Mouse (Mus musculus) CH12.LX (cell line): ENCODE measurements at regions not wholly inside any gene's neighbourhood (a gene's known extent, or its start where the extent isn't known, plus 50 kb on each side); places are given as distances from the start of the nearest gene placed in this dataset.

ENCODE experiments used
- MYC ChIP-seq: IDR thresholded peaks from 2 replicates; pipeline ENCODE4 v1.6.1; 2011; ENCODE audit warnings: low read depth, mild to moderate bottlenecking, improper control_type of control experiment, low read length
- POLR2A ChIP-seq: IDR thresholded peaks from 2 replicates; pipeline ENCODE4 v1.6.1; 2011; ENCODE audit warnings: low read depth, mild to moderate bottlenecking, improper control_type of control experiment, low read length
- POLR2AphosphoS2 ChIP-seq: IDR thresholded peaks from 2 replicates; pipeline ENCODE4 v1.6.1; 2011; ENCODE audit warnings: low read depth, low read length, improper control_type of control experiment
- SMC3 ChIP-seq: IDR thresholded peaks from 2 replicates; pipeline ENCODE4 v1.6.1; 2011; ENCODE audit warnings: low read depth, low read length, improper control_type of control experiment
- ZKSCAN1 ChIP-seq: IDR thresholded peaks from 2 replicates; pipeline ENCODE4 v1.6.1; 2012; ENCODE audit warnings: low read depth, inconsistent platforms, low read length, improper control_type of control experiment, borderline replicate concordance

DNA sequence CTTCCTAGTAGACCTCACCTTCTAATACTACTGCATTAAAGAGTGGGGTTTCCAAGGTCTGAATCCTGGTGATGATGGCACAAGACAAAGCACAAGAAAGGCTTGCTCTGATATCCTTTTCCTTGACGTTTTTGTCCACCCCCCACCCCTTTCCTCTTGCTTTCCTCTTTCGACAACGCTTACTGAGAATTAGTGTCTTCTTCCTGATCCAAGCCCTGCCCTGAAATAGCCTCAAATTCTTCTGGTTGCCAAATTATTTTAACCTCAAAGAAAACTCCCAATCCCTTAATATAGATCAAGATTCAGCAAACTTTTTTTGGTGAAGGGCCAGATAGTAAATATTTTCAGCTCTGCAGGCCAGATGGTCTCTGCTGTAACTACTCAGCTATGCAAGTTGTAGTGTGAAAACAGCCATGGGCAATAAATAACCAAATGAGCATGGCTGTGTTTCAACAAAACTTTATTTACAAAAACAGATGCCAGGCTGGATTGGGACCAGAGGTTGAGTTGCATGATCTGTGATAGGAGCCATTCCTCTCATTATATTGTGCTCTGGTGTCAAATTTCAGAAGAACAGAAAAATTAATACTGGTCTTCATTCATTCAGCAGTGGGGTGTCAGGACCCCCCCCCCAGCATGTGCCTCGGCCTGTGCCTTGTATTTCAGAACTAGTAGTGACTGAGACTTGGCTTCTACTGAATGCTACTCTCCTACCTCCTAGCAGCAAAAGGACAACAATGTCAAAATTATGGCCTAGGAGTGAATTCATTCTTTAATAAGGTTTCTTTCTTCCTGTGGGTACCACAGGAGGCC lies 218.5 kb upstream of the Nrip1 start:
- TF ChIP-seq ZKSCAN1, result no peak
- TF ChIP-seq SMC3, result no peak
- no peak for TF ChIP-seq POLR2AphosphoS2
- no peak for TF ChIP-seq MYC
- TF ChIP-seq POLR2A, result no peak
